Mouse (Mus musculus): ENCODE results near the gene Tctex1d1. TPM values are rescaled to one million over a fixed set of nuclear protein-coding genes. Genes with fewer than 3 reads are reported as not detected.

Tctex1d1 gene
- total RNA-seq, 2 experiments from 2014 or later, result not detected

GRCm38 (mm10) chr4:102988526-102988925 lies 10.1 kb downstream of the Tctex1d1 start:
- no peak for DNase-seq

- DNase-seq, result no peak
These were observed 11.0 kb downstream of the Tctex1d1 start for GRCm38 (mm10) chr4:102989391-102989790.

GRCm38 (mm10) chr4:102990016-102990415 lies 11.6 kb downstream of the Tctex1d1 start:
- no peak for DNase-seq

GRCm38 (mm10) chr4:102990595-102991340 lies 12.4 kb downstream of the Tctex1d1 start:
- no peak for DNase-seq

- DNase-seq, result no peak
These were observed 13.3 kb downstream of the Tctex1d1 start for GRCm38 (mm10) chr4:102991685-102992084.

- DNase-seq, result no peak
These were observed 26.3 kb downstream of the Tctex1d1 start for GRCm38 (mm10) chr4:103004681-103005080.

GRCm38 (mm10) chr4:103005190-103005945 lies 27.0 kb downstream of the Tctex1d1 start:
- no peak for DNase-seq

GRCm38 (mm10) chr4:103006266-103006665 lies 27.9 kb downstream of the Tctex1d1 start:
- peak in 1 of 2 experiments; percentile 11 for DNase-seq

GRCm38 (mm10) chr4:103006943-103007418 lies 28.6 kb downstream of the Tctex1d1 start:
- no peak for DNase-seq

GRCm38 (mm10) chr4:103010734-103011133 lies 32.3 kb downstream of the Tctex1d1 start:
- DNase-seq, result no peak

GRCm38 (mm10) chr4:103011823-103012222 lies 33.4 kb downstream of the Tctex1d1 start:
- DNase-seq, result no peak

- DNase-seq, result no peak
These were observed 35.1 kb downstream of the Tctex1d1 start for GRCm38 (mm10) chr4:103013490-103013889.

GRCm38 (mm10) chr4:103026621-103027020 lies 48.2 kb downstream of the Tctex1d1 start, which contains the start of gene Insl5:
TSS of gene Insl5 (minus strand) at chr4:103026842.
- DNase-seq, result no peak

- no peak for DNase-seq
These were observed 49.3 kb downstream of the Tctex1d1 start for GRCm38 (mm10) chr4:103027745-103028144.

GRCm38 (mm10) chr4:103028177-103029088 lies 50.0 kb downstream of the Tctex1d1 start:
- DNase-seq, result no peak

GRCm38 (mm10) chr4:103039103-103039837 lies 60.9 kb downstream of the Tctex1d1 start:
- DNase-seq, result no peak

GRCm38 (mm10) chr4:103039838-103040191 lies 61.4 kb downstream of the Tctex1d1 start:
- DNase-seq, result no peak

- no peak for DNase-seq
These were observed 64.6 kb downstream of the Tctex1d1 start for GRCm38 (mm10) chr4:103042997-103043396.

- DNase-seq, result no peak
These were observed 69.6 kb downstream of the Tctex1d1 start for GRCm38 (mm10) chr4:103048046-103048445.

Data from heart, adult 18-20 months (tissue).